Mouse (Mus musculus): ENCODE measurements around the gene Cbx5.

DNA sequence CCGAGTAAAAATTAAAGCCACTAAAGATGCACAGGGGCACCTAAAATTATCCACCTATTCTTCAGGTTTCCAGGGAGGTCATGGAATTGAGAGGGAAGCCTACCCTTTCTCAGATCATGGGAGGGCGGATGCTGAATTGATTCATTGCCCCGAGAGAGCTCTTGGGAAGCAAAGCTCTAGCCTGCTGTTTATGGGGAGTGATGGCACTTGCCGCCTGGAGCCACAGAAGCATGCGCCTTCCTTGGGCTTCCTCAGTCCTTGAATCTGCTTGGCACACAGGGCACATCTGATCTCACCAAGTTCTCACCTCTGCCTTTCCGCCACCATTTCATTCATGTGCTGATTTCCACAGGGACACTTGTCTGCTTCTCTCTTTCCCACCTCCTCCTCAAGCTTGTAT lies 51.8 kb downstream of the Cbx5 start:
- TF ChIP-seq POLR2A (IDR thresholded peaks at IDR 0.05; ENCODE audit: borderline replicate concordance, insufficient read depth, low read length) (no peak), CTCF (IDR thresholded peaks at IDR 0.05; ENCODE audit: borderline replicate concordance, insufficient read depth, low read depth, low read length) (no peak)
